ENCODE assay signal across 13 mouse cellular contexts in genomic region chr7:125931602-125932001, GRCm38 (mm10).
"Had no signal": no experiment of that assay in that cellular context is flagged by ENCODE, and none has a peak within 500 bp of the region (broad histone marks: within the 10 kb centered on the region; RNA-seq: fewer than 3 reads in every experiment).

No protein-coding gene starts in this region.

- H3K9me3 ChIP-seq: limb, embryonic 12.5 days; liver, embryonic 13.5 days; lung, embryonic 15.5 days; stomach, embryonic 15.5 days had no signal

- DNase-seq: kidney, adult 11 months; kidney, adult 9 months; kidney, postnatal 36 days; liver; liver, embryonic 13.5 days; liver, postnatal 0 days; right cerebral cortex, postnatal 4 days; thymus, postnatal 36 days had no signal

- ATAC-seq: liver, postnatal 0 days had no signal

- H3K4me2 ChIP-seq: limb, embryonic 12.5 days; liver, embryonic 13.5 days; lung, embryonic 15.5 days; stomach, embryonic 15.5 days had no signal

- H3K4me1 ChIP-seq: liver, embryonic 13.5 days had no signal

- H3K4me3 ChIP-seq: layer of hippocampus, adult 2 months; limb, embryonic 12.5 days; liver, embryonic 13.5 days; lung, embryonic 15.5 days; stomach, embryonic 15.5 days had no signal

- H3K9ac ChIP-seq: limb, embryonic 12.5 days; liver, embryonic 13.5 days; liver, postnatal 0 days; lung, embryonic 15.5 days; stomach, embryonic 15.5 days had no signal

- H3K27me3 ChIP-seq: lung, embryonic 15.5 days; stomach, embryonic 15.5 days had no signal

- H3K36me3 ChIP-seq: limb, embryonic 12.5 days; liver, embryonic 13.5 days; lung, embryonic 15.5 days; stomach, embryonic 15.5 days had no signal

- H3K27ac ChIP-seq: kidney, postnatal 0 days; layer of hippocampus, adult 2 months; limb, embryonic 12.5 days; liver, embryonic 13.5 days; lung, embryonic 15.5 days; stomach, embryonic 15.5 days had no signal
